Mouse (Mus musculus) gastrocnemius, postnatal 36 days (tissue): ENCODE data around the gene Prelp. TPM values are rescaled to one million over a fixed set of nuclear protein-coding genes. Genes with fewer than 3 reads are reported as not detected.

Experiments
- DNase-seq, 2 experiments: peaks; one replicate each; pipeline ENCODE4 v3.0.0; 2022
- intact Hi-C: fragments of 180-260 bp; cut with DNase I; formaldehyde crosslinking; loops from one replicate; pipeline ENCODE4 v1.15.1; 2025
- total RNA-seq, 2 experiments: library from RNA; stranded (reverse); gene quantifications; 2 replicates each; pipeline ENCODE4 v1.2.3; 2021

Prelp gene
- total RNA-seq, 2 experiments from 2014 or later: 16.1 to 19.9 TPM

GRCm38 (mm10) chr1:133939708-133940107, 18.5 kb upstream of the Prelp start:
- intact Hi-C loops: no loop called here
- DNase-seq: no peak

DNA sequence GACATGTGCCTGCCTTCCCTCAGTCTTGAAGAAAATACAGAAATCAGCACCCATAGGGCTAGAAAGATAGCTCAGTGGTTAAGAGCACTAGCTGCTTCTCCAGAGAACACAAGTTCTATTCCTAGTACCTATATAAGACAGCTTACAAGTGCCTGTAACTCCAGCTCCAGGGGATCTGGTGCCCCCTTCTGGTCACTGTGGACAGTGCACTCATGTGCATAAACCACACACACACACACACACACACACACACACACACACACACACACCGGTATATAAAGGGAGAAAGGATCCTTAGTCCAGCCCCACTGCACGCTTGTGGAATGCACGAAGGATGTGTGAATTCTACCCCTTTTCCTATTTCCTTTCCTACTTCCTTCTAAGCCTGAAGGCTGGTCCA, 15.0 kb upstream of the Prelp start:
- intact Hi-C loops: no loop called here
- no peak for DNase-seq

GRCm38 (mm10) chr1:133934354-133934963, 13.2 kb upstream of the Prelp start:
- intact Hi-C loops: no loop called here
- DNase-seq: peak in 1 of 2 experiments; percentile 19

GRCm38 (mm10) chr1:133933301-133934195, 12.3 kb upstream of the Prelp start:
- DNase-seq: no peak
- intact Hi-C loops: no loop called here

DNA sequence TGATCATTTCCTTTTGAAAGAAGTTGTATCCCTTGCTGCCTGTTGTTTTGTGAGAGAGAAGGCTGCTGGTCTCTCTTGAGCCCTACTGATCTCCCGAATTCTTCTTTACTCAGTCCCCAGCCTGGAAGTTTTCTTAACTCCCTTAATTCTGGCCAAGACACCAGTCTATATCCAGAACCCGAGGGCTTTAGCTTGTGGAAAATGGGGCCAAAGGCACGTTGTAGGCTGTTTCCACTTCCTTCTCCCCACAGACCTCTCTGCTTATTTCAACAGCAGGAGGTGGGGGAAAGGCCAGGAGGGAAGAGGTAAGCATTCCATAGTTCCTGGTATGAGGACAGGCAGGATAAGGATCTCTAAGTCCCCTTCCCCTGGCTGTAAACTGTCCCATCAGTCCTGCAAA, 8.8 kb upstream of the Prelp start:
- DNase-seq: no peak
- intact Hi-C loops: no loop called here

DNA sequence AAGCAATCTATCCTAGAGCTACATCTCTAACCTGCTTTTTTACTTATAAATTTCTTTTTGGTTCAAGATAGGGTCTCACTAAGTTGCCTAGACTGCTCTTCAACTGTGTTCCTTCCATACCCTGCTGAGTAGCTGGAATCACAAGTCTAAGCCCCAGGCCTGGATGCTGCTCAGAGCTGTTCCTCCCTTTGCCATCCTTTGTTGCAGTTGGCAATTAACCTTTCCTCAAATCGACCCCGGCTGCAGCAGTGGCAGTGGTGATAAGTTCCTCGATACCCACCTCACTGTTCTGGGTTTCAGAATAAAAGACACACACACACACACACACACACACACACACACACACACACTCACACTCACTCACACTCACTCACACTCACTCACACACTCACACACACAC, 4.0 kb upstream of the Prelp start:
- DNase-seq: no peak
- intact Hi-C loops: no loop called here

GRCm38 (mm10) chr1:133924141-133924875, 3.1 kb upstream of the Prelp start:
- no peak for DNase-seq
- intact Hi-C loops: no loop called here

GRCm38 (mm10) chr1:133923071-133923470, 1.9 kb upstream of the Prelp start:
- intact Hi-C loops: no loop called here

DNA sequence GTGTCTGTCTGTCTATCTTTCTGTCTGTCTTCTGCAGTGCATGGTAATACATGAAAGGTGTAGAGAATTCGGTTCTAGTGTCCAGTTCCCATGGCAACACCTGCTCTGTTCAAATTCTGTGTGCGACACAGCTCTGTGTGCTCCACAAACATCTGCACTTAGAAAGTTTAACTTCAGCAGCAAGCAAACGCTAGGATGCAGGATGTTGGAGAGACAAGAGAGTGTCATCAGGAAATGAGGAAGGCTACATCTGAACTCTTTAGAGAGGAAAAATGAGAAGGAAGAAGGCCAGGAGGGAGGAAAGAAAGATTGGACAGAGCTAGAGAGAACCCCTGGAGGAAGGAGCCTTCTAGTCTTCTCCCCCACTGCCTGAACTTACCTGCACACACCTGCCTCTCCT, 338 bp downstream of the Prelp start:
- intact Hi-C loops: no loop called here
- DNase-seq: no peak

More at GRCm38 (mm10) chr1:133923071-133923470, 1.9 kb upstream of the Prelp start:
- DNase-seq: no peak

DNA sequence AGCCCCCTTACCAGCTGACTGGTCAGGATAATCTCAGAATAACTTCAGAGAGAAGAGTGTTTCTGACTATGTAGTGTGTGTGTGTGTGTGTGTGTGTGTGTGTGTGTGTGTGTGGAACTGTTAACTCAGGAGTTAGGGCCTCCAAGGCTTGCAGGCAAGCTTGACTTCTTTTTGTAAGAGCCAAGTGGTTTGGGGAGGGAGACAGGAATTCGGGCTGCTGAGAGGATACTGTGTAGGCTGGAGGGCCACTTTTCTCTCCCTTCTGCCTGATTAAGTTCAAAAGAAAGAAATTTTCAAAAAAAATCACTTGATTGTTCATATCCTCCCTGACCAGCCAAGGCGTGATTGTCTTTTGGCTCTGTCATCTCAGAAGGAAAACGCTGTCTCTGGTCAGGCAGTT, 813 bp downstream of the Prelp start:
- DNase-seq: no peak
- intact Hi-C loops: no loop called here

DNA sequence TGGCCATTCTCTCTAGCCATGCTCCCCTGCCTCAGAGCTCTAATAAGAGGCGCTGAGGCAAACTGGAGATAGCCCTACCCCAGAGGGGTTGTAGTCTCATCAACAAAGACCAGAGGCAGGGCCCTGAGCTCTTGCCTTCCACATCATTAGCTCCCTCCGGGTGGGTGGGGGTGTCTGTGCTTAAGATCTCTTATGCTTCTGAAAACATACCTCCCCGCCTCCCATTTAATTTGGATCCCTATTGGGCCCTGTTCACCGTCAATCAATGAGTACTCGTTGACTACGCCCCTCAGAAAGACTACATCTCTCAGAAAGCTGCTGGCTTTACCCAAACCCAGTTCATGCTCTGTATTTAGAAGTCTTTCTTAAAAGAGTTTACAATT, 3.1 kb downstream of the Prelp start:
- no peak for DNase-seq
- intact Hi-C loops: loop anchor here (5.0 kb wide), 1 partner anchor 34 kb away; no protein-coding TSS in a partner anchor

GRCm38 (mm10) chr1:133917456-133918087, 3.6 kb downstream of the Prelp start:
- intact Hi-C loops: loop anchor here (5.0 kb wide), 1 partner anchor 35 kb away; no protein-coding TSS in a partner anchor
- peak; percentile 49 to 68 for DNase-seq

DNA sequence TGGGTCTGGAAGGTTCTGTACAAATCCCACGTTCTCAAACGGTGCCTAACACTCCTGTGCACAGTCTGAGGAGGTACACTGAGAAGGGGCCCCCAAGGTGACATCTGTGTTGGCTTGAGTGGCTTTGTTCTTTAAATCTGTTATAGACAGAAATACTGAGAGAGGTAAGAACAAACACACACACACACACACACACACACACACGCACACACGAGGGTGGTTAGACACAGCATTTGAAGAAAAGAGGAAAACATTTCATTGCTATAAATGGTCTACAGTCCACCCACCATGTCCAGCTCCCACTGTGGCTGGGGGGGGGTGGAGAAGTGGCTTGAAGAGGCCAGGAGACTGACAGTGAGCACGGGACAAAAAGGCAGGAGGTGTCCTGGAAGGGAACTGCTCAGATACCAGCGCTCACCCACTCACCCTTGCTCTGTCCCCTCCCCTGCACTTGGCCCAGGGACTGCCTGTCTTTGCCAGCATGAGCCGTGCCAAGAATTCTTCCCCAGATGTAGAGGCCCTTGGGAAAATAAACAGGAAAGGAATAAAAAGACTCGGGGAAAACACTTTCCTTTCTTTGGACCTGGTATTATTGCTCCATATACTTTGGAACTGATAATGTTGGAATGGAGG, 5.4 kb downstream of the Prelp start:
- intact Hi-C loops: loop anchor here (2.0 to 5.0 kb wide), 2 partner anchors 36 to 45 kb away; no protein-coding TSS in a partner anchor
- DNase-seq: peak; percentile 68 to 84

- no peak for DNase-seq
- intact Hi-C loops: loop anchor here (2.0 to 5.0 kb wide), 2 partner anchors 37 to 46 kb away; no protein-coding TSS in a partner anchor
Measured at GRCm38 (mm10) chr1:133915115-133915514, 6.1 kb downstream of the Prelp start.

DNA sequence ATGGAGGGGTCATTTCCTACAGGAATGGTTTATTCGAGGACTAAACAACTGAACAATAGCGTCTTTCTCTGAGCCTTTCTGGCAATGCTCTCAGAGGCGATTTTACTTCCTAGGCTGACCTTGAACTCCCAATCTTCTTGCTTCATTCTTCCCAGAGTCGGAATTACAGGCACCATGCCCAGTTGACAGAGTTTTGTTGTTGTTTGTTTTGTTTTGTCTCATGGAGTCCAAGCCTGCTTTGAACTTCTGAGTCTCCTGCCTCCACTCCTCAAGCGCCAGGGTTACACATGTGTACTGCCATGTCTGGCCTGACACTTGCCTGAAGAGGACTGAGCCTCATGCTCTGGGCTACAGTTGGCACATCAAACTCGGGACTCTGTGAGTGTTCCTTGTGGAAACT, 8.2 kb downstream of the Prelp start:
- DNase-seq: no peak
- intact Hi-C loops: loop anchor here (5.0 kb wide), 1 partner anchor 194 kb away; no protein-coding TSS in a partner anchor

DNA sequence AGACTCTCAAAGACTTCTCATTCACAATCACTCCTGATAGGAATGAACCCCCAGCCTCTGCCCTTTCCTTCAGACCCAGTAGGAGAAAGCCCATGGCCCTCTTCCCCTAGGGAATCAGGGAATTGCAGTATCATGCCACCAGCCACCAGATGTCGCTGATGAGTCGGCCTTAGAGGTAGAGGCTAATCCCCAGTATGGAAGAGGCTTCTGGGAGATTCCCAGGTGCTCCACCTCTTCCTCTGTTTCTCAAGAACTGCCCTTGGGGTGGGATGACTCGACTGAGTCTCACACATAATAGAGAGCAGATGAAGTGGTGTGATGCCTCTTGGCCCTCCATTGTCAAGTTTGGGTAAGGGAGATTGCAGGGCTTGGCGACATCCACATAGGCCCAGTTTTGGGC, 9.8 kb downstream of the Prelp start:
- DNase-seq: peak in 1 of 2 experiments; percentile 64
- intact Hi-C loops: loop anchor here (1.0 to 5.0 kb wide), 2 partner anchors 135 to 196 kb away; no protein-coding TSS in a partner anchor

DNA sequence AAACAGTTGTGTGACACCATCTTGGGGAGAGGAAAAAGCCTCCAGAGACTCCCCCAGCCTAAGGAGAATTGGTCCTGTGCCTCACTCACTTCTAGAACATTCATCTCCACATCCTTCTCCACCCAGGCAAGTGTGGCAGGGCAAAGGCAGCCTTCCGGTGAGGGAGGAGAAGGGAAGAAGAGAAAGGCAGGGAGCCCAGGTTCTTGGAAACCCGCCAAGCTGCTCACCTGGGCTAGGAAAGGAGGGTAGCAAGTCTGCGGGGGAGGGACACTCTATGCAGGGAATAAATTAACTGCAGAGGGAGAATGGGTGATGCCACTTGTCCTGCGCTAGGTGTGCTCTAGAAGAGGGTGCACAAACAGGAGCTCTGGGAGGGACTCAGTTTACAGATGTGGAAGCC, 10.2 kb downstream of the Prelp start:
- DNase-seq: no peak
- intact Hi-C loops: loop anchor here (1.0 to 5.0 kb wide), 2 partner anchors 135 to 196 kb away; no protein-coding TSS in a partner anchor

GRCm38 (mm10) chr1:133910108-133910507, 11.1 kb downstream of the Prelp start:
- no peak for DNase-seq
- intact Hi-C loops: loop anchor here (5.0 kb wide), 1 partner anchor 197 kb away; no protein-coding TSS in a partner anchor

DNA sequence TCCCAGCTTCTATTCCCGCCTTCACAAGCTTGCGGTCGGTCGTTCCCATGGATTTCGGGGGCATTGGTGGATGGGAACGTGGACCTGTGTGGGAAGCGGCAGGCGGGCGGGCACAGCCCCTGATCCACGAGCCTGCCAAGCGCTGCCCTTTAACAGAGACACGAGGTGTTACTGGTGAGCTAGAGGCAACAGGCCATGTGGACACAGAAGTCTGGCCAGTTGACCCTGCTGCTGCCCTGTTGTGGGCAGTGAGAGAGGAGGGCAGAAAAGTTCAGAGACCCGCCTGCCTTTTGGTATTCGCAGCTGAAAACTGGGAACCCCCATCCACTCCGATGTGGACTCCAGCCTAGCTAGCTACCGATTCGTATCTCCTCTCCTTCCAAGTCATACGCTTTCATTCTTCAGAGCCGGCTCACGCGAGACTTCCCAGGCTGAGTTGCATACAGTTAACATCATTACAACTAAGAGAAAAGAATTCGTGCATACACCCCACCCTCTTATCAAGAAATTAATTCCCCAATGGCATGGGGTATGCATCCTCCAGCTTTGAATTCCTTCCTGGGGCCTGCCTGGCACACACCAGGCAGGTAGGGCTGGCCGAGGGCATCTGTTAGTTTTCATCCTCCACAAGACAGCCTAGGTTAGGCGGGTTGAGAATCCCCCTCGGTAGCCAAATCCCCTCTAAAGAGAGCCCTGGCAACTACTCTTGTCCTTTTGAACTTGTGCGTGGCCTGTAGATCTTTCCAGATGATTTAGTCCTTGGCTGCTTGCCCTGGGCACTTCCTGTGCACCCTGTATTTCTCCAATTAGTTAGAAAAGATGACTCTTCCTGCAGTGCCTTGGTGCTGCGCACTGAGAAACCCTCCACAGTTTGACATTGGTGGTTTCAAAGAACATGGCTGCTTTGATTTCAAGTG, 12.3 kb downstream of the Prelp start:
- intact Hi-C loops: no loop called here
- DNase-seq: peak; percentile 38 to 51
